Mouse (Mus musculus): ENCODE data around the gene Sox2.
A peak's percentile ranks its signal among the peaks of the same experiment; 100 is the strongest.

Gene Sox2

DNA sequence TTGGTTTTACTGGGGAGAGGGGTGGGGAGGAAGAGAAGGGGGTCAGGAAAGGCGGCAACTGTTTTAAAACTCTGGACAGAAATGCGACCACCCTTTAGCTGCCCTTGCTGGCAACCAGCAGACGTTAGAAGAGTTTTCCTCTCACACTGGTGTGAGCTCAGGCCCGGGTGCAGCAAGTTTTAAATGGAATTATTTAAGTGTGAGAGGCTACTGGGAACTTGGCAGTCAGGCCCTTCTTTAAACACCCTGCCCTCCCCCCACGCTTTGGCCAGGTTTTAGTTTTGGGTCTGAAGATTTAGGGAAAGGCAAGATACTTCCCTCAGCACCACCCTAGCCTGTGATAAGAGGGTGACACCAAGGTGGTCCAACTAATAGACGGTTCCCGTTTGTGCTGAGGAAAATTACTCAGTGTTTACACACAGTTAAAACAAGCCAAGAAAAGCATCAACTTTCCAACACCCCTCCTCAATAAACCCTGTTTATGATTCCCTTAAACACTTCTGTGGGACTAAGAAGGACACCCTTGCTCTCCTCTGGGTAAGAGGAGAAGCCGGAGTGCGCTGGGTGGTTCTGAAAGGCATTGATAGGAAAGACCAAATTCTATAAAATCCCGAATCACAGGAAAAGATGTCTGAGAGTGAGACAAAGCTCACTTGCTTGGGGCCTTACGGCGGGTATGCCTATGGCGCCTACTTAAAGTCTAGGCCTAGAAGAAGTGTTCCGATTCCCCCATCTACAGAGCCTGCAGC lies 10.5 kb downstream of the Sox2 start:
- no peak for DNase-seq

DNA sequence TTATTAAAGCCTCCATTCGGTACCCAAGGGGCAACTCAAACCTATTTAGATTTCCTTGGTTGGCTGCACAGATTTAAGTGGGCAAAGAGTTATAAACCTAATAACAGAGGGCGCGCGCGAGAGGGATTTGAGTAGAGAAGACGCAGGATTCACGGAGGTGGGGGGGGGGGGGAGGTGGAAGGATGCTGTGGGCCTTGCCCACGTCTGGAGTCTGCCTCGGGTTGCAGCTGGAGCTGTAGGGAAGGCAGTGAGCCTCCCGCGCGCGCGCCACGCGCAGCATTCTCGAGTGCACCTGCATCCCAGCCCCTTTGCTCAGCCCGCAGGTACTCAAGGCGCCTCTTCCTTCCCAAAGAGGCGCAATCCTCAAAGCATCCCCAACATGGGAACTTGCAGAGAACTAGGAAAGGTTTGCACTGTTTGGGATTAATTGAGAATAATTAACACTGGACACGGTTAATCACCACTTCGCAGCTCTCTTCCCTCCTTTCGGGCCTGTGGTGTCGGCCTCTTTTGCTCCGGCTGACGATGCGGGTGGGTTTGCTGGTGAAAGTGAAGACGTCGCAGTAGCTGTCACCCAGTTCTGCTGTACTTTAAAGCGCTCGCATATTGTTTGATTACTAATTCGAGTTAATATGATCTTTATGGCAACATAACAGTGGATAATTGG lies 11.3 kb downstream of the Sox2 start:
- DNase-seq: no peak

DNA sequence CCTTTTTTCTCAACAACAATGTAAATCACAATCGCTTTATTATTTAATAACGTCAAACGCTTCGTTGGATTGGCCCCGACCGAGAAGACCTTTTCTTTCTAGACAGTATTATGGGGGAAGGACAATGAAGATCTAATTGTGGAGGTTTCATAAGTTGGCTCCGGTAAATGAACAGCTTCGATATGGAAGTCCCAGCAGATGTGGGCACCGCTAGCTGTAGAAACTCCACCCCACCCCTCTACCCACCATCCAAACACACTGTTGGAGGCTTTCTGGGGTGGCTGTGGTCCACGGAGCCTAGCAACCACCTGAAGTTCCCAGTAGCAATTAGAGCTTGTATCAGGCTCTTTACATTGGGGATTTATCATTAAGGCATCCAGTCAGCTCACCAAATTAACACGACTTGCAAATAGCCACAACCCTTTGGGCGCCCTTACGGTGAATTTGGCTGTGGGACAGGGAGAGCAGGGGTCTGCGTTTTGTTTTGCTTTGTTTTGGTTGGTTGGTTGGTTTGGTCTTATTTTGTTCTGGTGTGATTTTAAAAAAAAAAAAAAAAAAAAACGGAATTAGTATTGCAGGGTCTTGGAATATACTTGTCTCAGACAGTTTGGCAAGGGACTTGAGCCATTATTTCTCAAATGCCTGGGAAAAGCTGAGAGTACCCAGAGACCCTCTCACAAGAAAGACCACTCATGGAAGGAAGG lies 12.0 kb downstream of the Sox2 start:
- no peak for DNase-seq

DNA sequence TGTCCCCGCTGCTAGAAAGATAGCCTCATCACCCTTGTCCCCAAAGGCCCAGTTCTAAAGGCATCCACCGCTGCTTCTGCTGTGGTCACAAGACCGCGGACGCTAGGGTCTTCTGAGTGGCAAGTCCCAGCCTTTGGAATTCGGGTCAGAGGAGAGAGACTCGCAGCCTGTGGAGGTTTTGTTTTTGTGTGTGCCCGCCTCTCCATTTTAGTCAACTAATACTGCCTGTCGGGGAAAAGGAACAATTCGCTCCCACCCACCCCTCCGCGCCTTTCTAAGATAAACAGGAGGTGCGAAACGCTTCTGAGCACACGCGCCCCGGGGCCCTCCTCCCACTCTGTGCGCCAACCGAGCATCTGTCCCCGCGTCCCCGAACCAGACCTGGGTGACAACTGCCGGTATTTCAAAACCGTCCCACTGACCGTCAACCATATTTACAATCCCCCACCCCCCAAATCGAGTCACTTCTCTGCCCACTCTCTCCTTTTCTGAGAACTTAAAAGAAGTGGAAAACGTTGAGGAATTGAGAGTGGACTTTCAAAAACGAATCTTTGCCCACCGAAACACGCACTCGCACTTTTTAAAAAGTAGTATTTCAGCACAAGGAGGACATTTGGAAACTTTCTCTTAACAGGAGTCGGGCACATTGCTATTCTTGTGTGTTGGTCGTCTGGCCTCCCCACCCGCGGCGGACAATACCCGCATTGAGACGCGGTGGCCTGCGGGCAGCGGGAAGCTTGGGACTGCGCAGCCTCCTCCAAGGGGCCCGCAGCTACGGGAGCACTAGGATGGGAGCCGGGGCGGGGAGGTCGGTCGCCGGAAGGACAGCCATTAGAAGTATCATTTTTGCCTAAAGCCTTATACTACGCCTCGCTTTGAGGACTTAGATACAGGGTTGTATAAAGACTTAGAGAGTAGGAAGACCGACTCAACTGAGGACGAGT lies 12.8 kb downstream of the Sox2 start:
- DNase-seq: no peak

DNA sequence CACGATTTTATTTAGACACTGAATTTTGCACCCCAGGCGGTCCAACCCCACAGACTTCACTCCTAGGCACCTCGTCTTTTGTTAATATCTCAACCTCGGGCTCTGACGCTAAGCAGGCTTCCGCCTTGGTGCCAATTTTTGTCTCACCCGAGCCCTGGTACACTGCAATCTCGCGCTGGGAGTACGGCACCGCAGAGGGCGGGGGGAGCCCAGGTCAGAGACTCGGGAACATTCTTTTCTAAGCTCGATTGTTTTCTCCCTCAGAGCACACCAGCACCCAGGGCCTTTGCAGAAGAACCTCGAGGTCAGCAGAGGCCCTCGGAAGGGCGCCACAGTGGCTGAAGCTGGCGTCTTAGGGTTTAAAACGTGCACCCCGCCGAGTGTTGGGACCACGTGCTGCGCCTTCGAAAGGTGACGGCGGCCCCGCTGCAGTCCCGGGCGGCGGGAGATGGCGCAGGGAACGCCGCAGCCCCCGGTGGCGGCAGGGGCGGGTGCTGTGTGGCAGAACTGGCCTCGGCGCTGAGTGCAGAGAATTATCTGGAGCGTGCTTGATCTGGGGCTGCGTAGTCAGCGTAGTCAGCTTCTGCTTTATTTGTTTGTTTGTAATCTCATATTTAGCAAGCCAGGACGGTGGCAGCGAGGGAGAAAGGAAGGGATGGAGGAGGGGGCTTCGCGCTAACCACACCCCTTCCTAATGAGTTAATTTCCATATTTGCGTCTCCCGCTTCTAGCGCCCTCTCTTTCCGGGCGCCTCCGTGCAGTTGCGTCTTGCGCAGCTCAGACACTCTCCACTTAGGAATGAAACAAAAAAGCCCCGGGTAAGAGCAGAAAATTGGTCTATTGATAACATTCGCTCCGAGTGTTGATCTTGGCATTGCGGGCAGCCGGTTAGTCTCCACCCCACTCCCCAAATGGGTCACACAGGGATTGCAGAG lies 13.8 kb downstream of the Sox2 start:
- no peak for DNase-seq

DNA sequence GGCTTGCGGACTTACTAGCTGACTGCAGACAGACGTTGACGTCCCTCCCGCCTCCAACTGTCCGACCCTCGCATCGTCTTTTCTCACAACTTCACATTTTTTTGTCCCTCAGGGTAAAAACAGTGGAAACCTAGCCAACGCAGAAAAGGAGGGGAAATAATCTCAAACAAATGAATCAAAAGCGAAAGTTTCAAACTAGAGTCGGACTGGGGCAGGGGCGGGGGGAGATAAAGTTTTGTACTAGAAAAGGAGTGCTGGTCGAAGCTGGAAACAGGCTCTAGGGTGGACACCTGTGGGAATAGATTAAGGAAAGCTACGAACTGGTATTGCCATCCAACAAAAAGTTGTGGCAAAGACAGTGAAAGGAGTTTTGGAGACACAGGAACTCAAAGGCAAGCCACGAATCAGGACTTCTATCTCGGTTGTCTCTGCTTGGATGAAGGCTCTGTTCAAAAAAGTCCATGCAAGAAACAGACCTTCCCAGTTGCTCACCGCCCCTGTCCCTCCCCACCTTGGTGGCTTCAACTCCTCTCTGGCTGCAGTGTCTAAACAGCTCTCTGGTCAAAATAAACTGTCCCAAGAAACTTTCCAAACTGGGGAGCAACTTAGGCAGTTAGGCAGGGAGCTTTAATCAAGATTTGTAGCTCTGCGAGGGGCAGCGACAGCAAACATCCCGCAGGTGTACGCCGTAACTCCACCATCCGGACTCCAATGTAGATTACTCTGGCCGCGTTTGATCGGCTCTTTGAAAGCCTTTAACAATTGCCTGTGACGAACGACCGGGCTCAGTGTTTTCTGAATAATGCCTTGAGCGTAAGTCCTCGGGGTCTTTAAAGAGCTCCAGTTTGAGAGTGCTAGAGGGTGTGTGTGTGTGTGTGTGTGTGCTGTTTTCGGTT lies 14.7 kb downstream of the Sox2 start:
- no peak for DNase-seq

DNA sequence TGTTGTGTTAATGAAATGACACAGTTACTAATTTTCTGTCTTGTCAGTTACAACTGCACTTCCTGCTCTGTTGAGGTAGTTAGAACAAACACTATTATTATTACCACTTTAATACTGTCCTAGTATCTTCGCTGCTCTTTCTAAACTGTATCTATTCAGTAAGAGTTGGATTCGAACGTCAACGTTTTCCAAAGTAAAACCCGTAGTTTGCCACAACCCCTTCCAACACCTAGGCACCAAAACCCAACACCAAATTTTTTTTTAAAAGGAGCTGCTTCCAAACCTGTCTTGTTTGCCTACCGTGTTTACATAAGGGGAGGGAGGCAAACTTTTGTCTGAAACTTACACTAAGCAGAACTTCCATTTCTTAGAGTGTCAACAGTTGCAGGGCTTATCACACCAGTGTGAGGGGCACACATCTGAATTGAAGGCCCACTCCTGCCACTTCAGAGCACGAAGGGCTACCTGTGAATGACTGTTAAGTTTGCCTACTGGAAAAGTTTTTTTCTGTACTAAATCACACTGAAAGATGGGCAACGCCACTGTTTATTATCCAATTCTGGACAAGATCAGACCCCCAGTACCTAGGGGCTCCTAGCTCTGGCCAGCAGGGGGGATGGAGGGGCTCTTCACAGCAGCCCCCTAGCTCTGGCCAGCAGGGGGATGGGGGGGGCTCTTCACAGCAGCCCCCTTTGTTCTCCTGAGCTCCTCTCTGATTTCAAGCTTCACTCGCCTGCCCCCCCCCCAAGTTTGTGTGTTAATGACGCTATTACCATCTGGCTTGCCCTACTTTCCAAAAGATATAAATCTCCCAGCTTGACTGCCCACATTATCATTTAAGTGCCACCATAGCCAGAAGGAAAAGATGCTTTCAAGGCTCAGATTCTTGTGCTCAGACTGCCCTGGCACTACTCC lies 15.8 kb downstream of the Sox2 start:
- no peak for DNase-seq

DNA sequence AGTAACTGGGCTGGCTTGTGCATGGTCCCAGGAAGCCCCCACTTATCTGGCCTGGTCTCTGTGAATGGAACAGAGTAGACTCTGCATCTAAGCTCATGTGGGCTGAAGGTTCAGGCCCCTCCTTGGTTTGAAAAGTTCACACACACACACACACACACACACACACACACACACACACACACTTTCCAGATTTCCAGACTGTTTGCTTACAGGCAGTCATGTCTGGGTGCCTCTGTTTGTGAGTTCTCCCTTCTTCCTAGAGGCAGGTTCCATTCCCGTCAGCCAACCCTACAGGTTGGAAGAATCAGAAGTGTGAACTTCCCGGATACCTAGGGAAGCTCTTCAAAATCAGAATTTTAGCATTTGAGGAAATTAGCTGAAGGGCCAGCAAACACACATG lies 17.0 kb downstream of the Sox2 start:
- DNase-seq: no peak

DNA sequence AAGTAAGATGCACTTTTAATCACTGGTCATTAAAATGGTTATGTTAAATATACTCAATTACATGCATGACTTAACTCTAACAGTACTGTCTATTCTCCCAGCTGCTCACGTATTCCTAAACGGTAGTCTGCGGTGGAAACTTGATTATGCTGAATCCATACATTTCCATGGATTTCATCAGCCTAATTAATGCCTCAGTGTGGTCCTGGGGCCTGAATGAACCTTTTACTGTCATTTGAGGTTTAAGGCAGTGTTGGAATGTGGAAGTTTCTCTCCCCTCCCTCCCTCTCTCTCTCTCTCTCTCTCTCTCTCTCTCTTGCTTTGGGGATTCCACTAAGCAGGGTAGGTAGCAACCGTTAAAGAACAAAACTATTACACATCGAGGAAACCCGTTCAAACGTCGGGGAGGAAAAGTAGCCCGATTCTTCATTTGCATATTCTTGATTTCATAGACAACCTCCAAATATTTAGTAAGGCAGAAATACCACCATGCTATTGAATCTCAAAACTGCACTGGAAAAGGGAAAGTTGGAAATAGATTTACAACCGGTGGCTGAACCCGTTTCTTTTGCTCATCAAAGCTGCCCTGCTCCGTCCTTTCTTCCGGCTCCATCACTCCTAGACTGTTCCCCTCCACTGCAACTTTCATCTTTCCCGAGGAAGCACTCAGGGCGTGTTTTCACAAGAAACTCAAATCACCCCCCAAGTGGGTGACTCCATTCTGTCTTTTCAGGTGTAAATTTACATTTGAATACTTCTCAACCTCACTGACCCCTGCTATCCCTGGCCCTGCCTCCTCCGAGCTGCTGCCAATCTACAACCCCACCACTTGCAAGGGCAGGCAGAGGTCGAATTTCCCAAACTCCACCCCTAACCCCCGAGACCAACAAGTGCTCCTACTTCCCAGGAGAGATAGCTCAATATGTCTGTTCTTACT lies 17.9 kb downstream of the Sox2 start:
- no peak for DNase-seq

DNA sequence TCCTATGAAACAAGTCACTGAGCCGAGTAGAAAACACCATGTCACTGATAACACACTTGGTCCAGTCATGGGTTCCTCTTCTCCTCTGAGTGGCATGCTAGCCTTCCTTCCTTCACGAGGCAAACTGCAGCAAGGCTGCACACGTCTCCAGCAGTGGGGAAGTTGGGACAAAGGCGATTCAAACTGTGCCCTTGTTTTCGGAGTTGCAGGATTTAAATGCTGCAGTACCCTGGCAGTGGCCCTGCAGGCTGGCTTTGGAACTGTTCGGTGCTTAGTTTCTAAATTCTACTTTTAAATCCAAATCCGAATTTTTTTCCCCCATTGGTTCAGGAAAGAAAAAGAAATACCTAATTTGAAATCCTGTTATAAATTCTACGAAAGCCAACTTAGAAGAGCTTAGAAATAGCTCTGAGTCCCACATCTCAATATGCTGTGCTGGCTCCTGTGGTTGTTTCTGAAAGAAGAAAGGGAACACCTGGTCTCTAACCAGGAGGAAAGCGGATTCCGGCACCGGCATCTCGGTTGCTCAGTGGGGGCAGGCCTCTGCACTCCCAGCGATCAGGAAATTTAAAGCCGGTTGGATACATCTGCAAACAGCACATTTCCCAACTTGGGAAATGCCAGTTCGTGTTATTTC lies 20.9 kb downstream of the Sox2 start:
- DNase-seq: no peak

DNA sequence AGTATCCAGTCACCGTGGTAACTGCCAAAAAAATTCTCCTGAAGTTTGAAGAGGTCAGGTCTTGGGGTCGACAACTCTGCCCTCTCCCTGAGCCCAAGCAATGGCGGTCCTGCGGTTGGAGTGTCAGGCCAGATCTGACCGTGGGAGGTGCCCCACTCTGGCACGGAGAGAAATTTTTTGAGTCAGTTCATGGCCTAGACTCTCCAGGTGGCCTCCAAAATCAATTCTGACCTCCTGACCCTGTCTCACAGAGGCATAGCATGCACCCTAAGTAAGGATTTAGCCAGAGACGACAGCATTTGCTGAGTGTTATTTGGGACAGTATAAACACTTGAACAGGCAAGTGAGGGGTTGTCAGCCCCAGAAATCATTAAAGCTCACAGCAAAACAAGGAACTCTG lies 28.6 kb downstream of the Sox2 start:
- no peak for DNase-seq

DNA sequence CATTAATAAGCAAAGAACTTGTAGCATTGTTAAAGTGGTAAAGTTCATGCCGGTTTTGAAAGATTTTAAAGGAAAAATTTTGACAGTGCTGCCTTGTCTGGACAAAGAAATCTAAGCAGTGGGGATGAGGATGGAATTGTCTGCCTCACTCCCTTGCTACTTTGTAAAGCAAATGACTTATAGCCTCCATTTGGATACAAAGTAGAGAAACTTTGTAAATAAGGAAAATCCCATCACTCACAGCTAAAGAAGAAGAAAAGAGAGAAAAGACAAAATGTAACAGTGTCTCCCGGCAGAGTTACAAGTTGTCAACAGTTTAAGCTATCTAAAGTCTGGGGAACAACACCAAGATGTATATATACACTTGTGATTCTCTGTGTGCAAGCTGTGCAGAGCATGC lies 29.2 kb downstream of the Sox2 start:
- no peak for DNase-seq

DNA sequence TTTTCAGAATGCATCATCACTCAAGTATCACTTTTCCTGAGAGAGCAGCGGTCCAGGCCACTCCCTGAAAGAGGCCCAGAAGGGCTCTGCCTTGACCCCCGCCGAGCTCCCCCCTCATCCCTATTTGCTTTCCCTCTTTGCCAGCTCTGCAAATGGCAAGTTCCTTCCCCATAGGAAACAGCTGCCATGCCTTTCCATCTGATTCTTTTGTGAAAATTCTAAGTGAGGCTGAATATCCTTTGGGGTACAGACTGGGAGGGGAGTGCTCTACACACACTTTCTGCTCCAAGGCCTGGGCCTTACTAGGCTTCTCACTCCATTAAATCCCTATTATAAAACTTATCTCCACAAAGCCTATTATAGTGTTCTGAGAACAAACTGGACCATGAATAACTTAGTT lies 29.7 kb downstream of the Sox2 start:
- DNase-seq: no peak

DNA sequence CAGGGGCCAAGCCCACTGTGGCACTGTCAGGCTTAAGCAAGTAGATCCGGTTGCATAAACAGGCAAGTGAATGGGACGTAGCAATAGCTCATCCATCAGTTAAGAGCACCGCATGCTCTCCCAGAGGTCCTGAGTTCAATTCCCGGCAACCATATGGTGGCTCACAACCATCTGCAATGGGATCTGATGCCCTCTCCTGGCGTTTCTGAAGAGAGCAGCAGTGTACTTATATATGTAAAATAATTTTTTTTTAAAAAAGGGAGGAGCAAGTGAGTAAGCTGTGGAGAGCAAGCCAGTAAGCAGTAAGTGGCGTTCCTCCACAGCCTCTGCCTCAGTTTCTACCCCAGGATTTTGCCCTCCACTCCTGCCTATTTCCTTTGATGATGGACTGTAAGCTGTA lies 37.9 kb downstream of the Sox2 start:
- DNase-seq: no peak

DNA sequence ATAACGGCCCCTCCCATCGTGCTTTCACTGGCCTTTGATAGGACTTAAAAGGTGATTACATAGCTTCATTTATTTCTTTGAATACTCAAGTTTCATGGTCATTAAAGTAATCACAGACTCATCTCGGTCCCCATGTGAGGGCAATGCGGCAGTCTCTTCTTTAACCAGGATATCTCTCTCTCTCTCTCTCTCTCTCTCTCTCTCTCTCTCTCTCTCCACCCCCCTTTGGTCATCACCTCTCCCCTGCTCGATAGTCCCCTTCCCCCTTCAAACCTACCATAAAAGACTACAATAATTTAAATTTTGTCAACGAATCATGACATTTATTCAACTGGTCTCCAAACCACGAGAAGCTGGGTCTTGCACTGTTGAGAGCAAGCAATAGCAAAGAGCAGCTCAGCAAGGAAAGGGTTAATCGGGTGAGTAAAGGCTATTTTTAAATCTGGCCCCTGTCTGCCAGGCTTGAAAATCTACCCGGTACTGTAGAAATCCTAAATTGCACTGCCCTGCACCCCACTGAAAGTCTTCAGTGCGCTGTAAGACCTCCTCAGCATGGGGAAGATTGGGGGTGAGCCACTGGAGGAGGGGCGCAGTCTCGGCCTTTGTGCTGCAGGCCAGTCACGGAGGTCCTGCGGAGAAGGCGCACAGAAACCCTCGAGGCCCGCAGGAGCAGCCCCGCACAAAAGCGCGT lies 41.6 kb downstream of the Sox2 start:
- DNase-seq: peak; percentile 19

DNA sequence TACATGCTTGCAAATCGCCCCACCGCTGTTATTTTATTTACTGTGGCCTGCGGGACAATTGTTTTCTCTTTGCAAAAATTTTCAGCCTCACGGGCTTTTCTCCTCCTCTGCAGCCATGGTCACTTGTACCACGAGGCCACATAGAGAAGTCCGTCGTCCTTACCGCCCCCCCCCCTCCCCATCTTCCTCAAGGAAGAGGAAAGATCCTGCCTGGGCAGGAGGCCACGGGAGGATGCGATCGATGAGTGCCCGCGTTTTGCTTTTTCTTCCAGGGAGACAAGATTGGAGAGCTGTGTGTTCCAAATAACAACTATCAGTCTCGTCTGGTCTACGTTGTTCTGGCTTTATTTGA lies 42.2 kb downstream of the Sox2 start:
- no peak for DNase-seq

Data from right cerebral cortex, postnatal 14 days (tissue).